Mouse (Mus musculus): Measurements from ENCODE around the gene Slc28a3.
A peak's percentile ranks its signal among the peaks of the same experiment; 100 is the strongest.

The Slc28a3 gene

GRCm38 (mm10) chr13:58610716-58611115 lies at the start of gene Slc28a3:
Gene Slc28a3, minus strand, starts transcription at chr13:58610877.
- no peak for DNase-seq (ENCODE audit: inconsistent ontology term)

GRCm38 (mm10) chr13:58657987-58658386 lies 47.3 kb upstream of the Slc28a3 start:
- no peak for DNase-seq (ENCODE audit: inconsistent ontology term)

DNA sequence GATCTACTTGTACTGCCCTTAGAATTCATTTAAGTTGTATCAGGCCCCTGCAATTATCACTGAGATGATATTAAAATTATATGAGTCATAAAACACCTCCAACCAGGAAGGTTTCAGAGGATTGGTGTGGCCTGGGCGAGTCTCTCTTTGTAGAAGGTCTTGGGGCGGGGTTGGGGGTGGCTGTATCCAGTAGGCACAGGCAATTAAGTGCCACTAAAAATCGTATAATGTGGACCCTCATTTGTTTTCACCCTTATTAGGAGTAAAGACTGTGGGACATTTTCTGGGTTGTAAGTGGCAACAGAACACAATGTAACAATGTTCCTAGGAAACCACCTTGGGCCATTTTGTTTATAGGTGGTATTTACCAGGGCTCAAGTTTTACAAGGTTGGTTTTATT lies 46.2 kb upstream of the Slc28a3 start:
- no peak for DNase-seq (ENCODE audit: inconsistent ontology term)

GRCm38 (mm10) chr13:58655552-58655951 lies 44.9 kb upstream of the Slc28a3 start:
- DNase-seq (ENCODE audit: inconsistent ontology term): no peak

DNA sequence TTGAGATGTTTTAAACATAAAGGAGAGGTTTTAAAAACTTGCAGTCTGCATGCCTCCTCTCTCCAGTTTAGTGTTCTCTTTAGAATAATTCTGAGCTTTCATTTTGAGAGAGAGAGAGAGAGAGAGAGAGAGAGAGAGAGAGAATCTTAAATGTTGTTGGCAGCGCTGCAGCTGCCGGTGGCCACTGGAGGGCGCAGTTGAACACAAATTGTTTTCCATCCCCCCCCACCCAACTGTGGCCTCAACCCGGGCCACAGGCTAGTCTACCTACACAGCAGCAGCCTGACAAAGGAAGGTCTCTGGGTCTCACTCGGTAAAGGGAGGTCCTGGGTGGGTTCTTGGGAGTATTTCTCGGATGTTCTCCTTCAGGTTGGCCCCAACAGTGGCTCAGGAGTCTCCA lies 29.7 kb upstream of the Slc28a3 start:
- DNase-seq (ENCODE audit: inconsistent ontology term): peak; percentile 48

DNA sequence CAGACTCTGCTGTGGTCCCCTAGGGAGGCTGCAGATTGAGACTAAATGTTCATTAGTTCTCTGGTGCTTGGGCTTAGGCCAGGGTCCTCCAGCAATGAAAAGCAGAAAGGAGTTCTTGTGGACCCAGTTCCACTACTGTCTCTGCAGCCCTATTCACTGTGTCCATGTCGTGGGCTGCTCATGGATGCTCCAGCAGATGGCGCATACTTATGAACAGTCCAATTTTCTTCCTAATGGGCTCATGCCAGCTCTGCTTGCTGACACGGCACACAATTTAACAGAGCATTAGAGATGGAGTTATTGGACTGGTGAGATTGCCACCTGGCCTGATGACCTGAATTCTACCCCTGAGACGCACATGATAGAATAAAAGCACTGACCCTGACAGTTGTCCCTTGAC lies 28.3 kb upstream of the Slc28a3 start:
- DNase-seq (ENCODE audit: inconsistent ontology term): peak; percentile 41

DNA sequence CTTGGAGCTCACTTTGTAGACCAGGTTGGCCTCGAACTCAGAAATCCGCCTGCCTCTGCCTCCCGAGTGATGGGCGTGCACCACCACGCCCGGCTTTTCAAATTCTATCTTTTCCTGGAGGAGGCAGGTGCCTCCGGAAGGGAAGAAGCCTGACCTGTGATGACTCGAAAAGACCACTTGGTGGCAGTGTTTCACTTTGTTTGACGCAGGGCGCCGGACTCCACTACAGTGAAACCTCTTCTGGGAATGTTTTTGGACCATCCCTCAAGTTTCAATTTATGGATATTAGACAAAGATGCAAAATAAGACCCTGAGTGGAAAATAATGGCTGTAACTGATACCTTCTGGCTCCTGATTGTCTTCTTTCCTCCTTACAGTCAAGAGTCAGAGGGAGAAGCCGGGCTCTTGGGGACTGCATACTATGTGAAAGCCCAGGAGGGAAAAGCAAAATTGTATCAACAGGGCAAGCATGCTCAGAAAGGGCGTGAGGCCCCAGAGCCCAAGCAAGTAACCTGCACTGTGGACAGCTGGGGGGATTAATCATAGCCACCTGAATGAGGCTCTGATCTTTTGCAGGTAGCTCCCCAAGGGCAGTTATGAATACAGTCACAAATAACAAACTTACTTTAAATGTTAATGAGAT lies 26.8 kb upstream of the Slc28a3 start:
- peak; percentile 51 for DNase-seq (ENCODE audit: inconsistent ontology term)

DNA sequence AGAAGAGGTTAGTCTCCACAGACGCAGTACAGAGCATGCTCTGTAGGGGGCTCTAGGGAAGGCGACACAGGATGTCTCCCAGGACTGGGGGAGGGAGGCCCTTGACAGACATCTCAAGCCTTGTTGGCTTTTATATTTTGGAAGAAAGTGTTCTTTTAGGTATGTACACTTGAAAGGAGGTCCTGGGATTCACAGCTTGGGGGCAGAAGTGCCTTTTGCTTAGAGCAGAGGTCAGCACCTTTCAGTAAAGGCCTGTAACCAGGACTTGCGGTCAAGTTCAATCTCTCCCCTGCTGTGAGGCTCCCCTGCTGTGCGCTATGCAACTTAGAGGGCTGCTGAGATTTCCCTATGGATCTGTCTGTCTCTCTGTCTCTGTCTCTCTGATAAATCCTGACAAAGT lies 23.2 kb upstream of the Slc28a3 start:
- DNase-seq (ENCODE audit: inconsistent ontology term): no peak

DNA sequence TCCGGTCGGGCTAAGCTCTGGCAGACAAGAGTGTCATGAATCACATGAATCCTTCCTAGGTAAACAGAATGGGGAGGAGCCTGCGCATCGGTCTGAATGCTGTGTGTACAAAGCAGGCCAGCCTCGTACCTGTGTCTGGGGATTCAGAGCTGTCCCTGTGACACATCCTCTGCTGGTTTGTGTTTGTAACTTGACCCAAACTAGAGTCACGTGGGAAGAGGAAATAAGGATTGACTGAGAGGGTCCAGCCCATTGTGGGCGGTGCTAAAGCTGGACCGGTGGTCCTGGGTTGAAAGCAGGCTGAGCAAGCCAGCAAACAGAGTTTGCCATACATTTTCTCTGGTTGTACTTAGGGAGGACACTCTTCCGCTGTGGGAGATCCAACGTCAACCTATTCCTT lies 20.1 kb upstream of the Slc28a3 start:
- DNase-seq (ENCODE audit: inconsistent ontology term): no peak

DNA sequence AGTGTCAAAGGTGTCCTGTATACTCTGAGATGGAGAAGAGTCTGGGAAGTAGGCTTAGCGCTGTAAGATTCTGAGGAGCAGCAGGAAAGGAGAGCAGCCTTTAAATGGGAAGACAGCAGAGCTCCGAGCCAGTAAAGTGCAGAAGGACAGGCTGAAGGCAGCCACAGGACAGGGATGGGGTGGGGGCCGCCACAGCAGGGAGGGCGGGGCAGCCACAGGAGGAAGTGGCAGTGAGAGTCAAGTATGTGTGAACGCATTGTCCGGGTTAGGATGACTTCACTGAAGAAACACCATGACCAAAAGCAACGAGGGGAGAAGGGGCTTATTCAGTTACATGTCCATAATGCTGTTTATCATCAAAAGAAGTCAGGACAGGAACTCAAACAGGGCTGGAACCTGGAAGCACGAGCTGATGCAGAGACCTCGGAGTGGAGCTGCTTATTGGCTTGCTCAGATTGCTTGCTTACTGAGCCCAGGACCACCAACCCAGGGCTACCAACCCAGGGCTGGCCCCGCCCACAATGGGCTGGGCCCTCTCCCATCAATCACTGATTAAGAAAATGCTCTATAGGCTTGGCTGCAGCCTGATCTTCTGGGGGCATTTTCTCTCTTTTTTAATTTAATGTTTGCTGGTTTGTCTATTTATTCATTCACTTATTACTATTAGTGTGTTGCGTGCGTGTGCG lies 18.8 kb upstream of the Slc28a3 start:
- DNase-seq (ENCODE audit: inconsistent ontology term): no peak

DNA sequence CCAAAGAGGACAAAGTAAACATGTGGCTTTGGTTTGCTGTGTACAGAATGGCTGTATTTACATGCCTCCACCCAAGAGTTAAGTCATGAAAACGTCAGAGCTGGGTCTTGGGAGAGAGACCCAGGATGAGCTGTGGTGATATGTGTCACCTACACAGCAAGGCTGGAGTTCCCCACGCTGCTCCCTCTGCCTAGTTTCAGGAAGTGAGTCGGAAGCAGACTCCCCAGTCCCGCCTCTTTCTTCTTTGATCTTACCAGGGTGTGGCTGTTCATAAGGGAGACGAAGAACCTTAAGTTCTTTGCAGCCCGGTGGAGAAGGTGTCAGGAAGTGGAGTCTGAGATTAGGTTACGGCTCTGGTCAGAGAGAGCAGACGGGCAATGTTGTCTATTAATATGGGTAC lies 12.0 kb upstream of the Slc28a3 start:
- DNase-seq (ENCODE audit: inconsistent ontology term): no peak

DNA sequence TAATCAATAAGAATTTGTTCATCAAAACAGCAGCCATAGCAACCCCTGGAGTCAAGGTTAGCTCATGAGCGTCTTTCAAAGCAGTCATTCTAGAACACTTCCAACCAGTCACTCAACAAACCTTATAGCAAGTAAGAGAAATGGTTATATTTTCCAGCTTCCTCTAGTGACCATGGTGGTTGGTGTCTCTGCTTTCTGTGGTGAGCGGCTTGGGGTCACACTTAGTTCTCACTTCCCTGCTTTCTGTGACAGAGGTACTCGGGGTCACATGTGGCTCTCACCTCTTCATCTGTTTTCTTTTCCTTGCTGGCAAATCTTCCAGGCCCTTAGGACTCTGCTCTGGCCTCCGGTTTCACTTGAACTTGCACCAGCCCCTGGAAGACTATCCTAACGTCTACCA lies 8.6 kb upstream of the Slc28a3 start:
- no peak for DNase-seq (ENCODE audit: inconsistent ontology term)

DNA sequence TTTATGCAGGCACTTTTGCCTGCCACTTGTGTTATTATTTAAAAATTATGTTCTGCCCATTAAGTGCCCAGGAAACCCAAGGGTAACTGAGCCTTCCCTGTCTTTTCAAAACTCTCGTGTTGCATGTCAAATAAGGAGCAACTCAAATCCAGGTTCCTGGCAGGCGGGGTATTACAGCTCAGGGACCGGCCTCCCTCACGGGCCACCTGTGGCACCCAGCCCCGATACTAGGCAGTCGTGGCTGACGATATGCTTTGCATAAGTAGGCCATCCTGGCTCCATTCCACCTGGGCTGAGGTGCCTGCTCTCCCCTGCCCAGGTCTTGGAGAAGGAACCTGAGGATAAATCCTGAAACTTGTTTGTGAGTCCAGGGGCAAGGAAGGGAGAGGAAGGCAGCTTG lies 618 bp downstream of the Slc28a3 start:
- DNase-seq (ENCODE audit: inconsistent ontology term): no peak

DNA sequence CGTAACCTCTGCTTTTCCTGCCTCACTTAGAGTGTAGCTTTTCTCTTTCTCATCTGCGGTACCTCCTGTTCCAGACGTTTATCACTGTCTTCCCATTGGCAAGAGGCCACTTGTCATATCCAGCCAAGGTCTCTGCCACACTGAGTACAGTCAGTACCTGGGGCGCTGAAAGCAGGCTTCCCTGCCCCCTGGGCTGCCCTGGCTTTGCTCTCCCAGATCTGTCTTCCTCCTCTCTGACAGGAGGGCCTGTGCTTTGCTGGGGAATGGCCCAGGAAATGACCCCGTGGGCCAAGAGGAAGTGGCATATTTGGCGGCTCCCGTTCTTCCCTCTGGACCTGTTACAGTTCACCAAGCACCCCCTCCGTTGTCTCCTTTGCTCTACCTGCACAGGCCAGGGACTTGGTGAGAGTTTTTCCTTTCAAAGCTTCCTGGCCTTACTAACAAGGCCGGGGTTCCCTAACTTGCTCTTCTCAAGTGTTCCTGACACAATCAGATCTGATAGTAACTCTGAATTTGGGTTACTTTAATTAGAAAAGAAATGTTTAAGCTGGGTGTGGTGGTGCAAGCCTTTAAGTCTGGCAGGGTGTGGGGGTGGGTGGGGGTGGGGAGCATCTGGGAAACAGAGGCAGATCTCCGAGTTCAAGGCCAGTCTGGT lies 9.3 kb downstream of the Slc28a3 start:
- no peak for DNase-seq (ENCODE audit: inconsistent ontology term)

GRCm38 (mm10) chr13:58598578-58598977 lies 12.1 kb downstream of the Slc28a3 start:
- peak; percentile 68 for DNase-seq (ENCODE audit: inconsistent ontology term)

GRCm38 (mm10) chr13:58593129-58593528 lies 17.5 kb downstream of the Slc28a3 start:
- DNase-seq (ENCODE audit: inconsistent ontology term): peak; percentile 36

DNA sequence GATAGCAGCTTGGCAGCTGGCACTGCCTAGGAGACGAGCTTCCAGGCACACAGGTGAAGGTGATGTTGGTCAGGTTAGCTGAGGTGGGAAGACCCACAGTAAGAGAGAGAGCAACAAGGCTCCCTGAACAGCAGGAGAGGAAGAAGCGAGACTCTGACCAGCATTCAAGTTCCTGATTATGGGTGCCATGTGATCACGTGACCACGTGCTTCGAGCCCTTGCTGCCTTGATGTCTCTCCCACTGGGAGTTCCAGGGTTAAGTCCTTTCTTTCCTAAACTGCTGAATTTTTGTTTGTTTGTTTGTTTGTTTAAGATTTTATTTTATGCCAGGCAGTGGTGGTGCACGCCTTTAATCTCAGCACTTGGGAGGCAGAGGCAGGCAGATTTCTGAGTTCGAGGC lies 18.8 kb downstream of the Slc28a3 start:
- no peak for DNase-seq (ENCODE audit: inconsistent ontology term)

- peak; percentile 37 for DNase-seq (ENCODE audit: inconsistent ontology term)
Measured at GRCm38 (mm10) chr13:58590630-58591029, 20.0 kb downstream of the Slc28a3 start.

DNA sequence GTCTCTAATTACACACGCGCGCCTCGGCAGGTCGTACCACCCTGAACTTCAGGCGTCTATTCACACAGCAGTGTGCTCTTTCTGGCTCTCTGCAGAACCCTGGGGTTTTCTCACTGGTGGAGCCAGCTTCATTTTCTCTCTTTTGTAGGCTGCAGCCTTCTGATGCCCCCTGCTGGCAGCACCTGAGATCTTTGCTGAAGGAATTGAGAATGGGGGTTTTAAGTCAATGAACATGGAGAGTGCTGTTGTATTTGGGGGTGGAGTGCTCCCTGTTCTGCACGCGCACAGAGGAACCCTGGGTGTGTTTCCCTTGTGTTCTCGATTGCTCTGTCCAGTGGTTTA lies 21.2 kb downstream of the Slc28a3 start:
- DNase-seq (ENCODE audit: inconsistent ontology term): peak; percentile 76

DNA sequence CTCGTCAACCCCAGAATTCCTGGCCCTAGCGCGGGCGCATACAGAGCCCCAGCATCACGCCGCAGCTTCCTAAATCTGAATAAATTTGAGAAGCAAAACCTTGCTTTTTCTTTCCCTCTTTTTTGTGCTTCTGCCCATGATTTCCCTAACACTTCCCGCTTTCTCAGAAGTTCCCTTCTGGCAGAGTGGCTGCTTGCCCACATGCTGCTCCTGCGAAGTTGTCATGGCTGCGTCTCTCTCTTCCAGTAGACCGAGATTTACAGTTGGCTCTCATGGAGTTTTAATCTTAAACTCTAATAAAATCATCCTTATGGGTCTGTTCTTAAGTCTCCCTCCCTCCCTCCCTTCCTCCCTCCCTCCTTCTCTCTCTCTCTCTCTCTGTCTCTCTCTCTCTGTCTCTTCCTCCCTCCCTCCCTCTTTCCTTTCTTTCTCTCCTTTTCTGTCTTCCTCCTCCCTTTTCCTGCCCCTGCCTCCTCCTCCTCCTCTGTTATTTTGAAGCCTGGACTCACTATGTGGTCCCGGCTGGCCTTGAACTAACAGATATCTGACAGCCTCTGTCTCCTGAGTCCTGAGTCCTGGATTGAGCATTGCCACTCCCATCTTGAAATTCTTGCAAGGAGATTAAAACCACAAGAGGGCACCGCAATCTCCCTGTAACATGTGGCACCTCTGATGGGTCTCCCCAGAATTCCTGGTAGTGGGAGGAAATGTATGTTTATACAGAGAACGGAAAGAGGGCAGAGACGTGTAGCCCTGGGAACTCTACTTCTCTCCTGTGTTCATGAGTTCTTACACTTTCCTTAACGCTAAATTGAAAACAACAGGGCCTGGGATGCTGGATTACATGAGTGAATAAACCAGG lies 21.8 kb downstream of the Slc28a3 start:
- DNase-seq (ENCODE audit: inconsistent ontology term): no peak

DNA sequence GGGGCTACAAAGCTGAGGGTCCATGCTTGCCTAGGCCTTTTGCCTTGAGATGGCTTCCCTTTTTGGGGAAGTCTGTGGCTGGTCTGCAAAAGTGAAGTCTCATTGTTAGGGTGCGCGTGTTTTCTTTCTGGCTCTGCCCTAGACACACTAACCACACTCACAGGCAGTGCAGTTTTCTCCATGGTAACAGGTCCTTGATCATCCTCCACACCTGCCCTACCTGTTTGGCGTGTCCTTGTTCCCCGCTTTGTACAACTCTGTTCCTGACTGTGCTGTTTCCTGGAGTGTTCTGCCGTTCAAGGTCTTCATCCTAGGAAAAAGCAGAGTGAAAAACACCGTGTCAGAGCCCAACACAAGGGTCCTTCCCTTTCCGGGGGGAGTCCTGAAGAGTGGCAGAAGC lies 22.7 kb downstream of the Slc28a3 start:
- no peak for DNase-seq (ENCODE audit: inconsistent ontology term)

- DNase-seq (ENCODE audit: inconsistent ontology term): no peak
Measured at GRCm38 (mm10) chr13:58566181-58566580, 44.5 kb downstream of the Slc28a3 start.
